Mouse (Mus musculus): ENCODE measurements at regions not wholly inside any gene's neighbourhood (a gene's known extent, or its start where the extent isn't known, plus 50 kb on each side); places are given as distances from the start of the nearest gene placed in this dataset.

DNA sequence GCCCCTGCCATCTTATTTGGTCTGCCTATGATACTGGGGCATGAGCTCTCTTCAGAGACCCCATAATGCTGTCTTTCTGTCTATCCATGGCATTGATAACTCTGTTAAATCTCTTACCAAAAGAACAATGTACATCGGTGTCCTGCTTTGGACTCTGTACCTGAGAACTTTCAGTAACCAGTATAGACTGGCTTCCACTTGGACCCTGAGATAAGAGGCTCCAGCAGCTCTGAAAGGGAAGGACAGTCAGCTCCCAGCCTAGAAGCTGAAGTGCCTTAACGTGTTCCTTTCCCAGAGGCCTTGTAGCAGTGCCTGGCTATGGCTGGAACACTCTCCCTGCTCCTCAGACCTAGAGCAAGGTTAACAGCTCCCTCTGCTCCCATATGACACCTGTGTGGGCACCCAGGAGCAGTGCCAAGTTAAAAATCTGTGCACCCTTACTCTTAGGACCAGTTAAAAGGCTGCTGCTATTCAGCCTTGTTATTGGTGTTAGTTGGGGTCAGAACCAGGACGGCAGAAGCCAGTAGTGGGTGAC is 343.8 kb upstream of the Hs6st1 start:
- DNase-seq: no peak

DNA sequence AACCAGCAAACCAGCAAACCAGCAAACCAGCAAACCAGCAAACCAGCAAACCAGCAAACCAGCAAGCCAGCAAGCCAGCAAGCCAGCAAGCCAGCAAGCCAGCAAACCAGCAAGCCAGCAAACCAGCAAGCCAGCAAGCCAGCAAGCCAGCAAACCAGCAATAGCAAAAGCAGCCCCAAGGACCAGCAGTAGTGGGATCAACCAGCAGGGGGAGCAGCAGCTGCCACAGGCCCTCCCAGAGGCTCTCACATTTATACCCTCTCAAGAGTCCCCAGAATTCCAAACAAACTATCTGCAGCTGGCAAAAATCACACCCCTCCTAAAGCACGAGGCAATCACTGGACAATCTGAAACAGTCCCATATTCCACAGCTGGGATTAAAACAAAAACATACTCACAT is 341.6 kb upstream of the Hs6st1 start:
- DNase-seq: peak; percentile 46 to 78

GRCm38 (mm10) chr1:35727310-35727990 is 340.8 kb upstream of the Hs6st1 start:
- DNase-seq: no peak

- no peak for DNase-seq
Measured at GRCm38 (mm10) chr1:35729785-35730295, 338.4 kb upstream of the Hs6st1 start.

DNA sequence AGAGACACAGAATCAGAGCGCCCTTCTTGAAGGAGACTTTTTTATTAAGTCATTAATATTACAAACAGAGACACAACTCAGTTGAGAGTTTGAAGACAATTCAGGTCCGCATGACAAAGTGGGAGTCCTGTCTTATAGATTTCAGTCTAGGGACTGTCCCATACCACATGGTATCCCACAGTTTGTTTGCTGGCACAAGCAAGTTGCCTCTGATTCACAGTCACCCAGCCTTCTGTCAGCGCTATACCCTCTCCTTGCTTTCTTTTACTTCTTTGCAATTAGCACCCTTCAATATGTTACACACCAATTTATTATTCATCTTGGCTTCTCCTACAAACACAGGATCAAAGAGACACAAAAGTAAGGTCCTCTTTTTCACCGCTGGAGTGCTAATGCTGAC is 337.9 kb upstream of the Hs6st1 start:
- DNase-seq: no peak

- DNase-seq: no peak
Measured at GRCm38 (mm10) chr1:35736247-35736646, 332.0 kb upstream of the Hs6st1 start.

DNA sequence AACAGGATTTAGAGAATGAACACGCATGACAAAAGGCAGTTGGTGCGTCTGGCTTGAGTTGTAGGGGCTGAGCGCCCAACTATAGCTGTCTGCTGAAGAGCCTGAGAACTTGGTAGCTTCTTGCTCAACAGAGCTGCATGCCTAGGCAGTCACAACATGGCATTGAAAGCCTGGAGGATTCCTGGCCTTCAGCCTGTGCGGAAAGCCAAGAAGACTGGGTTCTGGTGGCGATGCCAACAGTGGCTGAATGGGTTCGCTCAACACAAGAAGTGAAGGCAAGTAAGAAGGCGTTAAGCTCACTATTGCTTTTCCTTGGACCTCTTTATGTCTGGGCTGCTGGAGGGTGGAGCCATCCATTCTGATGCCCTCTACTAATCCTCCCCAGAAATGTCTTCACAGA is 318.6 kb upstream of the Hs6st1 start:
- no peak for DNase-seq

DNA sequence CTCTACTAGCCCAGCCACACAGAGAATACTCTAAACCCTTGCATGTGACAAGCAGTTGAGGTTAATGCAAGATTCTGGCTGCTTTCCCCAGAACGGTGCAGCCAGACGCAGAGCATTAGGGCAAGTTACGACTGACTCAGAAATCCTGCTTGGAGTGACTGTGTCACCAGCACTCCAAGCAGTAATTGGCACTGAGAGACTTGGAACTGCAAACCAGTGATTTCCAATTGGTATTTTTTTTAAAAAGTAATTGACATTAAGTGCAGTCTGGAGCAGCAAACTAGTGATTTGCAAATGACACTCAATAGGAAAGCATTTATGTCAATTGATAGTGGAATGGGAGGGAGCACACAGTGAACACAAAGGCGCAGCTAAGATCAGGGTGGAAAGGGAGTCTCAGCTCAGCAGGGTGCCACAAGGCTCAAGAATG is 318.1 kb upstream of the Hs6st1 start:
- no peak for DNase-seq

DNA sequence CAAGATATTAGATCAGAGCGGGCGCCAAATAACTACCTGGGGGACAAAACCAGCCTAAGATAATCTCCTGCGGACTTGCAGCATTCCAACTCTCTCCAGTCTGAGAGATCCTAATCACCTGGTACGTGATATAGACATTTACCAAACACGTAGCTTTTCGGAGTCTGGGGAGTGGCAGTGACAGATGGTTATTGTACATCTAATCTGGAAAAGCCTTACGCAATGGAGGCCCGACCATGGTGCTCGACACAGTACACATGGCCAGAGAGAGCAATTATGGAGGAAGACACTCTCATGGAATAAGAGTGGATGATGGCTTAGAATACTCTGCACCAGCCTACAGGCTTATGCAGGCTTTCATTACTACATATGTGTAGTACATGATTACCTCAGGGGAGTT is 315.6 kb upstream of the Hs6st1 start:
- DNase-seq: no peak

DNA sequence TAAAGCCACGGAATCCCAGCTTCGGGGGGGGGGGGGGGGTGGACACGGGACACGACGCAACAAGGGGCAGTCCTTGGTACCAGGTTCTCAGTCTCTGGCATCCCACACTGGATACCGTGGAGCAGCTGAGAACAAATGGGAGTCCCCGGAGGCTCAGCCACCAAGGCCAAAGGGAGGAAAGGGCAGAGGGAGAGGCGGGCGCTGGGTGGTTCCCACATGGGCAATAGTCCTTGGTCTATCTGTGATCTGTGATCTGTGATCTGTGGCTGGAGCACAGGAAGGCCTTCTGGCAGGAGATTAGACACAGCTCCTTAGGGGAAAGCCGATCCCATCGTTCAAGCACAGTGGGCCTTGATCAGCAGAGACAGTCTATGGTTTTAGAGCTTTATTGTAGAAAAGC is 314.0 kb upstream of the Hs6st1 start:
- no peak for DNase-seq

DNA sequence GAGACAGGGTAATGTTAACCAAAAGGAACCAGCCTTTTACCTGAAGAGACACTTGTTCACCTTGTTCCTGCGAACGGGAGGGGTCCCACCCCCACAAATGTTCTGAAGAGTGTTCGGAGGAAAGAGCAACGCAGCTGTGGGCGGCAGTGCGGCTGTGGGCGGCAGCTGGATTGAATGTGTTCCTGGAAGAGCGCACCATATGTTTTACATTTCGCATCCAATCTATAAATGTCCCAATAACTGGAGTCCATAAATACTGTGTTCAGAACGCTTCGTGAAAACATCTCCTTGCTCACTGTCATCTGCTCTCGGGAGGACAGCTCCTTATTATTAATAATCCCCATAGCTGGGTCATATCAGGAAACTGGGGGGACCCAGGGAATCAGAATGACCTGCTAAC is 309.2 kb upstream of the Hs6st1 start:
- DNase-seq: no peak

- DNase-seq: no peak
Measured at GRCm38 (mm10) chr1:35759600-35759999, 308.6 kb upstream of the Hs6st1 start.

DNA sequence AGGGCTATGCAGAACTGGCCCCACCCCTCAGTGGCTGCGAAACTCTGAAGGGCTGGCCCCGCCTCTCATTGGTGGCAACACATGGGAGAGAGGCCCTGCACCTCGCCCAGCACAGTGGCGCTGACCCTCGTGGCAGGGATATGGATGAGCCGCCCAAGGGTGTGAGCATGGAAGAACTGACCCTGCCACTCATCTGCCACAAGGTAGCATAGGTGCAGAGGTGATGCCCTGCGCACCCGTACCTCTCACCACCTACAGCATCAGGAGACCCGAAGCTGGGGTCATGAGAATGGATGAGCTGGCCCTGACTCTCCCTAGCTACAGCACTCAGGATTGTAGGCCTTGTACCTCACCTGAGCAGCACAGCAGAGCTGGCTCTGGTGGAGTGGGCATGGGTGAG is 305.1 kb upstream of the Hs6st1 start:
- DNase-seq: no peak

DNA sequence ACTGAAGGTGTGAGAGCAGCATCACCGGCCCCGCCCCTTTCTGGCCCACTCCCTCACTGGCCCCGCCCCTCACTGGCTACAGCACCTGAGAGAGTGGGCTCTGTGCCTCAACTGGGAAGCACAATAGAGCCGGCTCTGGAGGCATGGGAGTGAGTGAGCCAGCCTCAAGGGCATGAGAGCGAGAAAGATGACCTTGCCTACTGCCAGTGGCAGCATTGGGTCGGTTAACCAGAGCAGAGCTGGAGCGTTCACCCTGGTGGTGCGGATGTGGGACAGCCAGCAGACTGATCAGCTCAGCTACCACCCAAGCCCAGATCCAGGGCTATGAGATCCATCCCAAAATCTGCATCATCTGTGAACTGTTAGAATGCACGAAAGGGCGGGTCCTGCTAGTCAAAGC is 304.7 kb upstream of the Hs6st1 start:
- DNase-seq: no peak

DNA sequence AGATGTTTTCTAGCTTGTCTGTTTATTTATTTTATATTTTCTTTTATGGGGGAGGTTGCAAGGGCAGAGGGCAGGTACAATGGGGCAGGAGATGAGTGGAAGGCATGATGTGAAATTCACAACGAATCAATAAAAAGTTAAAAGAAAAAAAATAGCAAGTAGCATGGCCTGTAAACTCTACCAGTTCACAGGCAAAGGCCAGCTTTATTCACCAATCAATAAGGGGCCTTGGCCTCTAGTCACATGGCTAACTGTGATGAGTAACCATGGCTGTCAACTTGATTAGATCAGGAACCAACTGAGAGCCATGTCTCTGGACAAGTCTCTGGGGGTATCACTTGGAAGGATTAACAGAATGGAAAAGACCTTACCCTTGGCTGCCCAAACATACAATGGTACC is 304.1 kb upstream of the Hs6st1 start:
- DNase-seq: no peak

DNA sequence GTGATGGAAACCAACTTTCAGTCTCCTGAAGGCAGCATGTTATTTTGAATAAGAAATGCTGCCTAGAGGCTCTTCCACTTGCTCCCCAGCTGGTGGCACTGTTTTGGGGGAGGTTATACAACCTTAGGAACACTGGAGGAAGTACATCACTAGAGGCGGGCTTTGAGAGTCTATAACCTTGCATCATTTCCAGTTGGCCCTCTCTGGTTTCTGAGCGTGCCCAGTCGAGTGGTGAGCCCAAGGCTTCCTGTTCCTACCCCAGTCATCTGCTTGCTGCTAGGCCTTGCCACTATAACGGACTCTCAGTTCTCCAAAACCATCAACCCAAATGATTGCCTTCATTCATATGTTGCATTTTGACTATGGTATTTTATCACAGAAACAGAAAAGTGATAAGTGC is 302.5 kb upstream of the Hs6st1 start:
- DNase-seq: no peak

GRCm38 (mm10) chr1:35766271-35766670 is 301.9 kb upstream of the Hs6st1 start:
- no peak for DNase-seq

DNA sequence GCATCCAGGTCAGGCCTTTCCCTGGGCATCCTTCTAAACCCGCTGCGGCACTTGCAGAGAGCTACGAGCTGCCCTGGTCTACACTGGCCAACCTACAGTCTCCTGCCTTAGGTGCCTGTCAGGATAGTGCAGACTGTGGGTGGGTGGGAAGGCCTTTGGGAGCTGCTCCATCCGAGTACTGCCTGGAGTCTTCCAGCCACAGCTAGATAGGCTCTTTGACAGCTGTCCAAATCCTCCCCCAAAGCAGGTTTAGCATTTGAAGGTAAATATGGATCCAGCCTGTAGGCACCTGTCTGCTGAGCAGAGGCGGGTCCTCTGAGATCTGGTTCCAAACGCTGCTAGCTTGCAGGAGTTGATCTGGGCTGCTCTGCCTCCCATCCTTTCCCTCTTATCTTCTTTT is 295.6 kb upstream of the Hs6st1 start:
- DNase-seq: no peak

- DNase-seq: no peak
Measured at GRCm38 (mm10) chr1:35774566-35774965, 293.6 kb upstream of the Hs6st1 start.

DNA sequence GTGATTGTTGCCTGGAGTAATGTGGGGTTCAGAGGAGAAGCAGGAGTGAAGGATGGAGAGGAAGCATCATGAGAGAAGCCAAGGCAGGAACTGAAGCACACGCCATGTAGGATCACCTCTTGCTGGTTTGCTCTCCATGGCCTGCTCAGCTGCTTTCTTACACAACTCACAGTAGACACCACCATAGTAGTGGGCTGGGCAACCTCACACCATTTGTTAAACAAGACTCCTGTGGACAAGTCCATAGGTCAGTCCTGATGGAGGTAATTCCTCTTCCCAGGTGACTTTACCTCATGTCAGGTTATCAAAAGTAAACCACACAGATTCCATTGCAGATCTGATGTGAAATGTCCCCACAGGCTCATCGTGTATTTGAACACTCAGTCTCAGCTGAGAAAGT is 285.5 kb upstream of the Hs6st1 start:
- DNase-seq: no peak

DNA sequence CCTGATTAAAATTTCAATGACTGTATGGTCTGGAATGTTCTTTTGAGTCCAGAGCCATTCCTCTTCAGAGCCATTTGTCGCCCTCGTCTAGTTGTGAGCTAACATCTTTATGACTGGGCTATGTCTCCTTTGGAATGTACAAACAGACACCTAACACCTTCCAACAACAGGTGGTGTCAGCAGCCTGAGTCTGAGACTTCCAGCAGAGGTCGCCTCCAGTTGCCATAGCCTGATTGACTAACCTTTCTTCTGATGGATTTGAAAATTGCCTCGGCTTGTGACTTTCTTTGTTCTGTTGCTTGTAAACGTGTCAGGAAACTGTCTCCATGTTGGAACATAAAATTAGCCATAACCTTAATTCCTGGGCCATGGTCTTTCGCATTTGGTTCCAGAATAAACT is 284.8 kb upstream of the Hs6st1 start:
- DNase-seq: no peak

DNA sequence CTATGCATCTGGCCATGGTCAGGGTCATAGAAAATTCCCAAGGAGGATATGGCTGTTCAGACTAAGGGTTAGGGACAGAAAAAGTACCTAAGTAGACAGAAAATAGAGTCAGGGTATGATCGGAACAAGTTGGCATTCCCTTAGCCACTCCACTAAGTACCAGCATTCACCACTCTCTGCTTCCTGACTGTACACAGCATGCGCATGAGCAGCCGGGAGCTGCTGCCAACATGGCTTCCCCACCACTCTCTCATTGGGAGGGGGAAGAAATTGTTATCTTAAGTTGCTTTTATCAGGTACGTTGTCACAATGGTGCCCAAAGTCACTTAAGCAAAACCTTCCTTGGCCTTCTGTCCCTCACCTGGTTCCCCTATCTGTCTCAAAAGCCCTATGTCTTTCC is 282.0 kb upstream of the Hs6st1 start:
- DNase-seq: no peak

GRCm38 (mm10) chr1:35786668-35787213 is 281.5 kb upstream of the Hs6st1 start:
- DNase-seq: no peak

- DNase-seq: no peak
Measured at GRCm38 (mm10) chr1:35797064-35797463, 271.1 kb upstream of the Hs6st1 start.

- DNase-seq: no peak
Measured at GRCm38 (mm10) chr1:35797526-35797925, 270.7 kb upstream of the Hs6st1 start.
